Mouse (Mus musculus) spleen, postnatal 10 days (tissue): ENCODE data around the gene Gm5565.
A peak's percentile ranks its signal among the peaks of the same experiment; 100 is the strongest.
"Not testable (repeated sequence)": the region's sequence is repeated elsewhere in the genome, so short reads cannot be mapped to it uniquely, and the experiment has no call there.

Experiments used
- DNase-seq, 2 experiments: peaks; one replicate each; pipeline ENCODE4 v3.0.0; 2021 to 2022; ENCODE audit warnings: low spot score in 2 of 2

Gm5565 gene

GRCm38 (mm10) chr5:146160439-146160838, at the start of gene Gm5565:
Gm5565 (minus strand) TSS chr5:146160539.
- DNase-seq: not testable (repeated sequence)

DNA sequence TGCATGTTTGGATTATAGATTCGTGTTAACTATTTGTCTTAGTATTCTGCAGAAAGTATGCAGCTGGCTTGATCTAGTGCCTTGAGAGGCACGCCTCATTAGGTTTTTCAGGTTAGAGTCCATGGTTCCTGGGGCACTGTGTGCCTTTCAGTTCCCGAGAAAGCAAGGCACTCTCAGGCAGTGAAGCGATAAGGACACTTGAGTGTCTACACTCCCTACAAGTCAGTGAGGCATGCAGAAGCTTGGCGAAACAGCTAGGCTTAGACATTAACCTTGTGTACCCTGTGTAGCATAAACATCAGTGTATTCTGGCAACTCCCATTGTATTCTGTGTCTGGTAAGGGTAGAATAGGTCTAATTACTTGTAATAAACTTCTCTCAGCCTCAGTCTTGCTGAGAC, 45.2 kb upstream of the Gm5565 start:
- no peak for DNase-seq

DNA sequence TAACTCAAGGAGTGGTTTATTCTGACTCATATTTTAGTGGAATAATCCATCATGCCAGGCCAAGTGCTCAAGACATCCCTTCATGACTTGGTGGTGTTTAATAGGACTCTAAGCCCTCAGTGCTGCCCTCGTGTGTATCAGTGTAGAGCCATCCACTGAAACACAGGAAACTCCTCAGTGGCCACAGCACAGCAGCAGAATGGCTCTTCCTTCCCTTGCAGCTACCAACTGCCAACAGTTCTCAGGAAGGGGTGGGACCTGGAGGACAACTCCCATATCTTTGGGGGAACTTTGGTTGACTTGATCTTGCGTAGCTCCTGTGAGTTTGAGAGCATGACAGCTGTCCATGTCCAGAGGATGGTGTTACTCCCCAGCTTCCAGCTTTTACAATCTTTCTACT, 43.6 kb upstream of the Gm5565 start:
- no peak for DNase-seq

GRCm38 (mm10) chr5:146200580-146200979, 40.2 kb upstream of the Gm5565 start:
- no peak for DNase-seq

DNA sequence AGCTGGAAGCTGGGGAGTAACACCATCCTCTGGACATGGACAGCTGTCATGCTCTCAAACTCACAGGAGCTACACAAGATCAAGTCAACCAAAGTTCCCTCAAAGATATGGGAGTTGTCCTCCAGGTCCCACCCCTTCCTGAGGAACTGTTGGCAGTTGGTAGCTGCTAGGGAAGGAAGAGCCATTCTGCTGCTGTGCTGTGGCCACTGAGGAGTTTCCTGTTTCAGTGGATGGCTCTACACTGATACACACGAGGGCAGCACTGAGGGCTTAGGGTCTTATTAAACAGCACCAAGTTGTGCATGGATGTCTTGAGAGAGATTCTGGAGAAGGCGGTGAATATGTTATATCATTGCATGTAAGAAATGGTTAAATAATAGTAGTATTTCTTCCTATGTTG, 39.2 kb upstream of the Gm5565 start:
- no peak for DNase-seq

- DNase-seq: no peak
Measured at GRCm38 (mm10) chr5:146199073-146199472, 38.7 kb upstream of the Gm5565 start.

GRCm38 (mm10) chr5:146193360-146193759, 33.0 kb upstream of the Gm5565 start:
- no peak for DNase-seq

- DNase-seq: no peak
Measured at GRCm38 (mm10) chr5:146190501-146191269, 30.3 kb upstream of the Gm5565 start.

DNA sequence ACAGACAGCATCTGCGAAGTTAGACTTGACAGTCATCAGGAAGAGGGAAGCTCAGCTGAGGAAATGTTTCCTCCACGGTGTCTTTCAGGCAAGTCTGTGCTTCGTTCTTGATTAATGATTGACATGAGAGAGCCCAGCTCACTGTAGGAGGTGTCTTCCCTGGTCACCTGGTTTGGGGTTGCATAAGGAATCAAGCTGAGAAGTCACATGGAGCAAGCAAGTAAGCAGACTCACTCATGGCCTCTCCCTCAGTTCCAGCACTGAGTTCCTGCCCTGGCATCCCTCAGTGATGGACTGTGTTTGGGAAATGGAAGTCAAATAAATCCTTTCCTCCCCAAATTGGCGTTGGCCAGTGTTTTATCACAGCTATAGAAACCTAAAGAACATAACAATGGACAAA, 29.8 kb upstream of the Gm5565 start:
- DNase-seq: no peak

GRCm38 (mm10) chr5:146188712-146189111, 28.4 kb upstream of the Gm5565 start:
- no peak for DNase-seq

- no peak for DNase-seq
Measured at GRCm38 (mm10) chr5:146188144-146188543, 27.8 kb upstream of the Gm5565 start.

- DNase-seq: peak; percentile 34 to 71
Measured at GRCm38 (mm10) chr5:146187441-146187840, 27.1 kb upstream of the Gm5565 start.

- DNase-seq: not testable (repeated sequence)
Measured at GRCm38 (mm10) chr5:146185204-146185603, 24.9 kb upstream of the Gm5565 start, which contains the start of gene 1700001J03Rik. 1700001J03Rik (minus strand) TSS chr5:146185304.

GRCm38 (mm10) chr5:146172744-146173143, 12.4 kb upstream of the Gm5565 start:
- DNase-seq: peak in 1 of 2 experiments; percentile 24

- not testable (repeated sequence) for DNase-seq
Measured at GRCm38 (mm10) chr5:146170621-146171020, 10.3 kb upstream of the Gm5565 start, which contains the start of gene Gm6309. Gm6309 (minus strand) TSS chr5:146170721.

DNA sequence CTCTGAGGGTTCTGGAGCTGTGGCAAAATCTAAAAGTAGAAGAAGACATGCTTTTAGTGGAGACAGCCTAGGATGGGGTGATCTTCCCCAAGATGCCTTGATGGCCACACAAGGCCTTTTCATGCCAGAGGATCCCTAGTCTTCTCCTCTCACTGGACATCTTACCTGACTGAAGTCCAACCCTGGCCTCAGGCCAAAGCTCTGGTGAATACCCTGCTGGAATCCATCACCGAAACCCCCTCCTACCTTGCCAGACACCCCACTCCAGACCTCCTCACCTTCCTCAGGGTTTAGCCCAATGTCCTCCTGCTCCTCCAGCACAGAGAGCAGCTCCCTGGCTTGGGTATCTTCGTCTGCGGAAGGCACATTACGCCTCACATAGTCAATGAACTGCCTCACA, 2.0 kb downstream of the Gm5565 start:
- not testable (repeated sequence) for DNase-seq

GRCm38 (mm10) chr5:146150454-146150853, 9.9 kb downstream of the Gm5565 start:
- DNase-seq: no peak

- no peak for DNase-seq
Measured at GRCm38 (mm10) chr5:146147903-146148302, 12.4 kb downstream of the Gm5565 start.
